Mouse (Mus musculus): ENCODE measurements around the gene Nuak2. TPM values are rescaled to one million over a fixed set of nuclear protein-coding genes. Genes with fewer than 3 reads are reported as not detected.
"Not testable (repeated sequence)": the region's sequence is repeated elsewhere in the genome, so short reads cannot be mapped to it uniquely, and the experiment has no call there.

Nuak2 gene
- 1 to 10 TPM; 3.5 to 4.7 TPM for total RNA-seq (2021)

DNA sequence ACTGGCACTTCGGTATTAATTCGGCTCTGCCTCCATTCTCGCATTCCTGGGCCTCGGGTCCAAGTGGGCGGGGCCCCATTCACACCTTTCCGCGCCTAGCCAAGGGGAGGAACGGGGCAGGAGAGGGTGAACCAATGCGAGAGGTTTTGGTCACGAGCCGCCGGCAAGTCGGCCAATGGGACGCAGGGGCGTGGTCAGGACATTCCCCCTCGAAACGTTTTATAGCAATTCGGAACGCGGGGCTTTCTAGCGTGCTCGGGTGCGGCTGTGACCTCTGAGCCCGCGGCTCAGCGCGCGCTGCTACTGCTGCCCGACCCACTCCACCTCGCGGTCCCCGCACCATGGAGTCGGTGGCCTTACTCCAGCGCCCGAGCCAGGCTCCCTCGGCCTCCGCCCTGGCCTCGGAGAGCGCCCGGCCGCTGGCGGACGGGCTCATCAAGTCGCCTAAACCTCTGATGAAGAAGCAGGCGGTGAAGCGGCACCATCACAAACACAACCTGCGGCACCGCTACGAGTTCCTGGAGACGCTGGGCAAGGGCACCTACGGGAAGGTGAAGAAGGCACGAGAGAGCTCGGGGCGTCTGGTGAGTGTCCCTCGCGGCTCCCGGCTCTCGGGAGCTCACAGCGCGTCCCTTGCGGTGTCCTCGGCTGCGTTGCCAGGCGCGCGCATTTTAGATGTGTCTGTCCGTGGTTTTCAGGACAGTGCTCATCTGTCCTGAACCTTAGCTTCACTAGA lies at the start of gene Nuak2:
TSS of gene Nuak2 (plus strand) at position 238 of the 736 bp plus-strand sequence.
- DNase-seq: peak; percentile 91 to 92
- intact Hi-C loops (cut with DNase I): loop anchor here (2.0 kb wide), 1 partner anchor 17 kb away; no protein-coding TSS in a partner anchor

DNA sequence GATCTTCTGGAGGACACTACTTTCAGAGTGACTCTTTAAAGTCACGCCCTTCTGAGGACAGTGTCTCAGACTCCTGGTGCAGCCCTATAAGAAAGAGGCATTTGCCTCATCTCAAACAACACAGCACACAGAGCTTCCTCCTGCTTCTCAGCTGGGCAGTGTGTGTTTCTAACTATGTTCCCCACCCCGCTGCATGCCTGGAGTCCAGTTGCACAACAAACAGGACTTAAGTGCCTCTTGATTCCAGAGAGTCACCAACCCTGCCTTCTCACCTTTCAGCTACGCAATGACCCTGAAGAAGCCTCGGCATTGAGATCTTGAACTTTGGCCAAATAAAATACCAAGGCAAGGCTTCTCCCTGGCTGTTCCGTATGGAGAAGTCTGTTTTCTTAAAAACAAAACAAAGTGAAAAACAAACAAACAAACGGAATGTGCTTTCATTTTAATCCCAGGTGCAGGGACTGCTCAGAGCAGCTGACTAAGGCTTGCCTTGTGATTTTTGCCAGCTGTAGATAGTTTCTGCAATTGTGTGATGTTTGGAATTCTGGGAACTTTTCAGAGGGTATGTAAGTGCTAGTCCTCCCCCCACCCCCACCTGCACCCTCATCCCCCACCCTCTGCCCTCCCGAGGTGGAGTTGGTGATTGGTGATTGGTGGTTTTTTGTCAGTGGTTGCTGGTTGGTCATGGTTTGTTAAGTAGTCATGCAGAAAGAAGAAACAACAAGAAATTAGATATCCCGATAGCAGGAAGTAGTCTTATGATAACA lies 49.0 kb upstream of the Nuak2 start:
- intact Hi-C loops (cut with DNase I): no loop called here

DNA sequence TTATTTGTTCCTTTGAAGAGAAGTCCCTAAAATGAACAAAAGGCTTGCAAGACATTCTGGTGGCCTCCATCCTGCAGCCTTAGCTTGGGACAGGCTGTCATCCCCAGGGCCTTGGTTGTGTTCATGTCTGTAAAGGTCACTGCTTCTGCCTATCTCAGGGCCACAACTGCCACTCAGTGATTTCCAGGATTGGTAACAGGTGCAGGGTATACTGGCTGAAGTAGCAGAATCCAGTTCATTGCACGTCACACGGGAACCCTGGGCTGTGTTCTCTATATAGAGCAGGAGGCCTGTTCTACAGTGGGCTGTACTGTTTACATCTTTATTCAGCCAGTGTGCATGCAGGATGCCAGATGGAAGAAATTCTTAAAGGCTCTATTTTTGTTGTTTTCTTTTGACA lies 48.0 kb upstream of the Nuak2 start:
- no peak for DNase-seq

More for the DNA sequence above, 49.0 kb upstream of the Nuak2 start:
- DNase-seq: no peak

GRCm38 (mm10) chr1:132268418-132269060 lies 47.4 kb upstream of the Nuak2 start:
- no peak for DNase-seq
- intact Hi-C loops (cut with DNase I): no loop called here

More for the DNA sequence above, 48.0 kb upstream of the Nuak2 start:
- intact Hi-C loops (cut with DNase I): no loop called here

DNA sequence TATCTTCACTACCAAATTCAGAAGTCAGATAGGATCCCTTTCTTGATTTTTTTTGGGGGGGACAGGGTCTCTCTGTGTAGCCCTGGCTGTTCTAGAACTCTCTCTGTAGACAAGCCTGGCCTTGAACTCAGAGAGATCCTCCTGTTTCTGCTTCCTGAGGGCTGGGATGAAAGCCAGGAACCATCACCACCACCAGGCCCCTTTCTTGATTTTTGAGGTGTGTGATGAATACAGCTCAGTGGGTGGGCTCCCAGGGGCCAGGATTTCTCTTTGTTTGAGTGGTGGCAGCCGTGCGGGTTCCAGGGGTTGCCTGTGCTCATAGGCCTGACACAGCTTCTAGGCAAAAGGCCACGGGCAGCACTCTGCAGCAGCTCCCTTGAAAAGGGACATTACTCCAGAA lies 44.7 kb upstream of the Nuak2 start:
- no peak for DNase-seq
- intact Hi-C loops (cut with DNase I): no loop called here

GRCm38 (mm10) chr1:132276694-132277093 lies 39.2 kb upstream of the Nuak2 start:
- no peak for DNase-seq

GRCm38 (mm10) chr1:132277124-132277523 lies 38.8 kb upstream of the Nuak2 start:
- intact Hi-C loops (cut with DNase I): no loop called here
- DNase-seq: no peak

More at GRCm38 (mm10) chr1:132276694-132277093, 39.2 kb upstream of the Nuak2 start:
- intact Hi-C loops (cut with DNase I): no loop called here

DNA sequence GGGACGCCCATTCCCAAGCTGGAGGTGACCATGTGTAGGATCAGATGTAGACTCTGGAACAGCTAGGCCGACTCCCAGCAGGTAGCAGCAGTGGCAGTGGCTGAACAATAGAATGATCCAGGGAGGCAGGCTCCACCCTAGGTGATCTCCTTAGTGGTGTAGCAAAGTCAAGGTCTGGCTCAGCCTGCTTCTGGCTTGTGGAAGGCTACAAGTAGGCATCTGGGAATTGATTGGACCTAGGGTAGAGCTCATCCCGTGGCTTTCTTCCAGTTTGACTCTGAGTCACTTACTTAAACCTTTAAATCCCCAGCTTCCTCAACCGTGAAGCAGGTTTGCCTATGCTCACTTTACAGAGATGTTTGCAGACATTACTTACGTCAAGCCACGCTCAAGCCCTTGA lies 35.3 kb upstream of the Nuak2 start:
- intact Hi-C loops (cut with DNase I); DNase-seq: not testable (repeated sequence)

DNA sequence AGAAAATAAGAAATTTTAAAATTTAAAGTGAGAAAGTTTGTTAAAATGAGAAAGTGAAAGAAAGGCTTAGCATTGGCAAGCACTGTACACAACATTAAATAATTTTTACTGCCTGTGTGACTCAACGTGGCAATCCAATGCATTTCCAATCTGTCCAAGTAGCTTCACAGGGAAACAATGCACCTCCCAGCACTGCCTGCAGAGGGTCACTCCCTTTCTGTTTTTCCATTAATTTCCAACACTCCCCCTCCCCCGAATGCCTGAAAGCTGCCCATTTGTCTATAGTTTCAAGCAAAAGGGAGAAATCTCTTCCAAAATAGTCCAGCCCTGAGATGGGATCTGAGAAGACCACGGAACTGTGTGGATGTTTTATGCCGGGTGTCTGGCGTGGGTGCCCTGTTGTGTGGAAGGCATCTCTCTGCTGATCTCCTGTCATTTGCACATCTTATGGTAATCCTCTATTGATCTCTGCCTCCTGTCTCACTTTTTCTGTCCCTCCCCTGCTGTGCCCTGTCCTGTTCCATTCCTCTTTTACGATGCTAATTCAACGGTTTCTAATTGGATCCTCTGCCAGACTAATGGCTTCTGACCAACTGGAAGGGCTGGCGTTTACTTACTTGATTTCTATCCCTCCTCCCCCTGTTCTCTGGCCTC lies 34.3 kb upstream of the Nuak2 start:
- no peak for DNase-seq
- intact Hi-C loops (cut with DNase I): no loop called here

DNA sequence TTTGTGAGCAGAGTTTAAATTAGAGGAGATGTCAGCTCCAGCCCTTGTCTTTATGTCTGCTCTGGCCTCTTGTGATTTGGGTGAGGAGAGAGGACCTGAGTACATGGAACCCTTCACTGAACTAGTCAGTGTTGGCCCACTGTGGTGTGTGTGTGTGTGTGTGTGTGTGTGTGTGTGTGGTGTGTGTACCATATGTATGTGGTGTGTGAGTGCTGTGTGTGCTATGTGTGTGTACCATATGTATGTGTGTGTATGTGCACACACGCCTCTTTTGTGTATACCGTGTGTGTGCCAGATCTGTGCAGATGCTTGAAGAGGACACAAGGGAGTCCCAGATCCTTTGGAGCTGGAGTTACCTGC lies 33.8 kb upstream of the Nuak2 start:
- no peak for DNase-seq
- intact Hi-C loops (cut with DNase I): no loop called here

DNA sequence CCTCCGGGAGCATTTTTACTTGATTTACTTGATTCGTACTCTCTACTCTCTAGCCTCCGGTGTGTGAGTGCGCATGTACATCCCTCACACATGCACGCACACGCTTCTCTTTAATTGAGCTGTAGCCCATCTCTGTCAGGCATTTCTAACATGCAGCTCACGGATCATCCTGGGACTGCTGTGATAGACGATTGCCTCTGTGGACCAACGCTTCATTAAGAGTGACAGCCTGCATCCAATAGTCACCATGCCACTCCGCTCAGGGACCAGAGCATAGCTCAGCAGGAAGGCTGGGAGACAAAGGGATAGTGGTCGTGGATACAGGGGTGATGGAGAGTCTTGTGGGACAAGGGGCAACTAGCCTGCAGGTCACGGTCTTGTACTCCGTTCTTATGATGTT lies 32.9 kb upstream of the Nuak2 start:
- intact Hi-C loops (cut with DNase I): no loop called here
- DNase-seq: no peak

DNA sequence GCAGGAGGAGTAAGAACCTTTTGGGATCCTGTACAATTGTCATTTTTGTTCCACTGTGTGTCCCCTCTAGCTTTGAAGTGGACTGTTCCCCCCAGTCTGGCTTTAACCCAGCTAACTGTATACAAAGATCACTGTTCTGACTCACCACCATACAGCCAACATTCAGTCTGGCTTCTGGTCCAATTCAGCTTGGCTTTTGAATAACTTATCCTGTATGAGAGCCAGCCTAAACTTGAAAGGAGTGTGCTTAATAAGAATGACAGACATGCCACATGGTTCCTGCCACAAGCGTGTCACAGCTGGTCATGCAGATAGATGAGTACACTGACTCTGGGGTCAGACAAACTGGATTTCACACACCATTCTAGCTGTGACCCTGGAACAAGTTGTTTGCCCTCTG lies 29.2 kb upstream of the Nuak2 start:
- intact Hi-C loops (cut with DNase I): no loop called here
- DNase-seq: no peak

GRCm38 (mm10) chr1:132287445-132287844 lies 28.5 kb upstream of the Nuak2 start:
- peak in 1 of 2 experiments; percentile 40 for DNase-seq
- intact Hi-C loops (cut with DNase I): no loop called here

DNA sequence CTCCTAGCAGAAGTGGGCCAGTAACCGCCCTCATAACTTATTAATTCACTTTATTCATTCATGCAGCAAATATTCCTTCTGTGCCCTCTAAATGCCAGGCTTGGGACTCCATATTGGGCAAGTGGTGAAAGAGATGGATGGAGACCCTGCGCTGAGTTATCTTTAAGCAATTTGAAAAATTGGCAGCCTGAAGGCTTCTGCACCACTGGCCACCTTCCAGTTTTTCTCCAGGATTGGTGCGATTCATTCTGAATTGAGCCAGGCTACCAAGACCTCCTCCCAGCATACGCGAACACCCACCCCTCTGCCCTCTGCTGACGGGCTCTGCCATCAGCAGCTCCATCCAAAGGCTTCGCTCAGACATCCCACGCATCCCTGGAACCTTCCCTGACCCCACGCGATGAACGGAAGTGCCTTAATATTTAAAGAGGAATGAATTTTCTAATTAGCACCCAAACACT lies 27.9 kb upstream of the Nuak2 start:
- no peak for DNase-seq
- intact Hi-C loops (cut with DNase I): no loop called here

GRCm38 (mm10) chr1:132289965-132290364 lies 26.0 kb upstream of the Nuak2 start:
- intact Hi-C loops (cut with DNase I): no loop called here
- no peak for DNase-seq

GRCm38 (mm10) chr1:132290921-132291675 lies 24.8 kb upstream of the Nuak2 start:
- no peak for DNase-seq
- intact Hi-C loops (cut with DNase I): no loop called here

DNA sequence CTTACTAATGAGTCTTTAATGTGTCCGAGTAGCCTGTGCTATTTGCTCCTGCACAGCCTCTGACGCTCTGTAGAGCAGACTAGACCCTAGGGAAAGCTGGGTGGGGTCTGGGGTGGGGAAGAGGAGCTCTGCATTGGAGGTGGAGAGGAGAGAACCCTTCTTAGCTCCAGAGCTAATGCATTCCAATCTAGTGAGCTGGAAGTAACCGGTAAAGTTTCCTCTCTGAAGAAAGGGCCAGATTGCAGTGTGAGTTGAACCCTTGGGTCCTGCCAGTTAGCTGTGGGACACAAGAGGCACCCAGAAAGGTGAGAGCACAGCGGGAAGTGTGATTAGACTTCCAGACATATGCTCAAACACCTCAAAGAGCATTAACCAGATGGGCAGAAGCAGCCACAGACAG lies 24.2 kb upstream of the Nuak2 start:
- DNase-seq: no peak
- intact Hi-C loops (cut with DNase I): no loop called here

DNA sequence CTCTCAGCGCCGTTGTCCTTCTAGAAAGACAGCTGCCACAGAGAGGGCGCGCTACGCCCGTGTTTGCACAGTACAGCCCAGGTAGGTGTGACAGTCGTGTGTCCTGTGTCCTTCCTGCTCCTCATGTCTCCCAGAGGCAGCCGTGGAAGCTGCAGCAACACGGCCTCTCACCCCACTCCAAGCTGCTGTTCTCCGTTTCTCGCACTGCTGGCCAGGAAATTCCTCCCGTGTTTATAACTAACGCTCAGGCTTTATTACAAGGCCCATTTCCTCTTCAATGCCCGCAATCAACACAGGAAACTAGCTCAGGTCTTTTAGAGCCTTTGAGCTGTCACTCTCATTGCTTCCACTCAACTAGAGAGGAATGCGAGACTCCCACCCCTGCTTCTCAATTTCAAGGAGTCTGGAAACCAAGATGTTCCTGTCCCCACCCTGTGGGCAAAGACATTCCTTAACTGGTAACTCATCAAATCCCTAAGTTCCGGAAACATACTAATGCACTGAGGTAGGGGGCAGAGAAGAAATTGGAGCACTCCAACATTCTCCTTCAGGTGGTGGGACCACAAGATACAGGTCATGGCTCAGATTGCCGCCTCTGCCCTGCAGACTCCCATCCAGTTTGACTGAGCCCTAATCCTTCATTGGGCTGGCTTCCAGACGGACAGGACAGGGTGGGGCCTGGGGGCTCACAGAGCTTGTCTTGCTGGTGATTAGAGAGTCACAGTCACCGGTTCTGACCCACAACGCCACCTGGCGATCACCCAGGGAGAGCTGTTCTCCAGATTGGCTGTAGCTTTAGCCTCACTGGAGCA lies 23.4 kb upstream of the Nuak2 start:
- DNase-seq: no peak

DNA sequence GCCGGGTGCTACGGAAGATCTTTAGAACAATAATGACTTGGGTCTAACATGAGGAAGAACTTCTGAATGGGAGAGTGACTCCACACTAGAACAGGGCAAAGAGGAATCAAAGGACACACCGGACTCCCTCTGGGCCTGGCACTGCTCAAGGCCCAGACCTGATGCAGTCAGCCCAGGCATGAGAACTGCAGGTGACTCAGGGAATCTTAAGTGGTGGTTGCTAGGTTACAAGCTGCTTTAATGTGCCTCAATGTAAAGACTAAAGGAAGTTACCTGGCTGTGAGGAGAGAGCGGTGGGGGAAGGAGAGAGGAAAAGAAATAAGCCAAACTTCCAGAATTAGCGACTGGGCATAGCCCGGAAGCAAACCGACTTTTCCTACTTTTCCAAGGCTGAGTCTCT lies 20.4 kb upstream of the Nuak2 start:
- intact Hi-C loops (cut with DNase I): no loop called here

More for the DNA sequence above, 23.4 kb upstream of the Nuak2 start:
- intact Hi-C loops (cut with DNase I): no loop called here

More for the DNA sequence above, 20.4 kb upstream of the Nuak2 start:
- no peak for DNase-seq

All from heart, postnatal 10 days (tissue).